Mouse (Mus musculus) heart, embryonic 15.5 days (tissue): Measurements from ENCODE around the gene Gm21969. TPM values are rescaled to one million over a fixed set of nuclear protein-coding genes. Genes with fewer than 3 reads are reported as not detected.

Source experiments
- ATAC-seq: fragments of 200-750 bp; cut with Nextera tagmentation; replicated peaks from 2 replicates; pipeline ENCODE4 v1.8.0; 2017; ENCODE audit warnings: low read depth, moderate TSS enrichment; ENCODE audit not compliant: insufficient number of reproducible peaks, insufficient read depth, low FRiP score
- H3K27ac ChIP-seq: fragments of 300-500 bp; sonication (generic); 2 replicates; pipeline ENCODE4 v1.5.1; 2015; ENCODE audit warnings: mild to moderate bottlenecking, inconsistent platforms
- H3K27me3 ChIP-seq: fragments of 300-500 bp; sonication (generic); 2 replicates; pipeline ENCODE4 v1.6.1; 2015; ENCODE audit warnings: inconsistent platforms
- H3K36me3 ChIP-seq: fragments of 300-500 bp; sonication (generic); 2 replicates; pipeline ENCODE4 v1.6.1; 2015; ENCODE audit warnings: mild to moderate bottlenecking, inconsistent platforms
- H3K4me1 ChIP-seq: fragments of 300-500 bp; sonication (generic); replicated peaks from 2 replicates; pipeline ENCODE4 v1.6.1; 2015; ENCODE audit warnings: inconsistent platforms
- H3K4me2 ChIP-seq: fragments of 300-500 bp; sonication (generic); 2 replicates; pipeline ENCODE4 v1.6.1; 2015; ENCODE audit warnings: inconsistent platforms, mild to moderate bottlenecking, moderate library complexity
- H3K4me3 ChIP-seq: fragments of 300-500 bp; sonication (generic); 2 replicates; pipeline ENCODE4 v1.5.1; 2015; ENCODE audit warnings: mild to moderate bottlenecking, inconsistent platforms
- H3K9ac ChIP-seq: fragments of 300-500 bp; sonication (generic); 2 replicates; pipeline ENCODE4 v1.6.1; 2015; ENCODE audit warnings: mild to moderate bottlenecking, inconsistent platforms
- H3K9me3 ChIP-seq: fragments of 300-500 bp; sonication (generic); replicated peaks from 2 replicates; pipeline ENCODE4 v1.6.1; 2016; ENCODE audit warnings: inconsistent platforms
- WGBS: fragments of 180-500 bp; shearing (Covaris S2); methylation state at CpG from one replicate; pipeline ENCODE4 v1.1.7; 2015; ENCODE audit warnings: mixed read lengths; 5-methylcytosine and 5-hydroxymethylcytosine counted together
- polyA plus RNA-seq: library from polyadenylated mRNA; unstranded; fragments of >200 nt; fragmentation: Nextera tagmentation; extraction: Ambion mirVana; gene quantifications from 2 replicates; pipeline ENCODE4 v1.2.1, GENCODE M21; 2015

The Gm21969 gene
- polyA plus RNA-seq, 1 experiment from 2014 or later = not detected

DNA sequence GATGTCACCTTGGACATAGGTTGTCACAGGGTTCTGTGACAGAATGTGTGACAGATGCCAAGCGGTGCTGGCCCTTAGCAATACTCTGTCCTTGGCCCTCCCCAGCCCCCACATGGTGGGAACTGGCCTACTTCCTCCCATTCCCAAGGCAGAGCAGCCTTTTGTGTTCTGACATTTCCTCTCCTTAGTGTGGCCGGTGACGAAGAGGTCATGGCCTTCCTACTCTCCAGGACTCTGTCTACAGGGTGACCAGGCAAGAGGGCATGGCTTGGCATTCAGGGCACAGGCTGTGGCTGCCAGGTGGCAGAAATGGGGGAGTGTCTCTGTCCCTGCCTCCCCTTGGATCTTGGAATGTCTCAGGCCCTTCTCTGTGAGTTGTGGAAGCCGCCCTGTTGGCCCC lies 15.6 kb upstream of the Gm21969 start:
- Histone ChIP-seq H3K27ac (peak overlapping the region; percentile 42), H3K27me3 (no peaks in the 10 kb centered on the region), H3K9me3 (no peaks in the 10 kb centered on the region), H3K4me1 (peaks cover 63% of the 10 kb centered on the region), H3K36me3 (no peaks in the 10 kb centered on the region), H3K4me3 (no peak overlapping the region), H3K9ac (no peak overlapping the region), H3K4me2 (no peak overlapping the region)
- peak; percentile 33; the same call in 1 of the 2 replicates for ATAC-seq
- 70% methylated on average over 4 of the region's 4 CpGs for WGBS

GRCm38 (mm10) chr4:139587773-139588172 lies 15.2 kb upstream of the Gm21969 start:
- peaks cover 58% of the 10 kb centered on the region for H3K4me1 ChIP-seq
- no peaks in the 10 kb centered on the region for H3K36me3 ChIP-seq
- no peak overlapping the region for H3K9ac ChIP-seq
- no peaks in the 10 kb centered on the region for H3K9me3 ChIP-seq
- no peaks in the 10 kb centered on the region for H3K27me3 ChIP-seq
- H3K4me2 ChIP-seq = no peak overlapping the region
- peak overlapping the region; percentile 42 for H3K27ac ChIP-seq
- 87% methylated on average over 4 of the region's 4 CpGs for WGBS
- no peak for ATAC-seq
- H3K4me3 ChIP-seq = no peak overlapping the region

DNA sequence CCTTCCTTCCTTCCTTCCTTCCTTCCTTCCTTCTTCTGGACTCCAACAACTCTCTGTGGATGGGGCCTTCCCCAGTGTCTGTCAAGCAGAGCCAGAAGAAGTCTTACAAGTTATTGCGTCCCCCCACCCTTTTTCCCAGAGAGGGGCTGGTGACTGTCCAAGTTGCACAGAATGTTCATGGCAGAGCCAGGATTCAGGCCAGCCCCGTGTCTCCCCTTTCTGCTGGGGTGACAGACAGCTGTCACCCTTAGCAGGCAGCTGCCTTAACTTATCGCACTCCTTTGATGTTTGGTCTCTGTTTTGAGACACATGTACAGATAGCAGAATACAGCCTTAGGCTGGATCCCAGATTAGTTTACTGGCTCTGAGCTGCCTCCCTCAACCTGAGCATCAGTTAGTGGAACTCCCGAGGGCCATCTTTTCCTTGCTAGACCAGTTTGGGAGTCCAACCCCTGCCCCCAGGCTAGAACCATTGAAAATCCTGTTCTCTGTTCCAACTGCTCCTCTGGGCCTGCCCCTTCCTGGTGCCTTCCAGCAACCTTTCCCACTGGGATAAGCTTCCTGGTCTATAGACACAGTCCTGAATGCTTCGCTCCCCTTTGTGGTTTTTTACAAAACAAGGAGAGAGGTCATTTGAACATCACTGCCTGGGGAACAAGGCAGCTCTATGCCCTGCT lies 13.5 kb upstream of the Gm21969 start:
- no peak overlapping the region for H3K4me3 ChIP-seq
- 58% methylated on average over 5 of the region's 5 CpGs for WGBS

GRCm38 (mm10) chr4:139590446-139590845 lies 12.5 kb upstream of the Gm21969 start:
- Histone ChIP-seq H3K9me3 (no peaks in the 10 kb centered on the region), H3K4me2 (no peak overlapping the region), H3K27me3 (no peaks in the 10 kb centered on the region), H3K4me1 (peaks cover 49% of the 10 kb centered on the region), H3K9ac (no peak overlapping the region), H3K4me3 (no peak overlapping the region), H3K27ac (no peak overlapping the region), H3K36me3 (no peaks in the 10 kb centered on the region)
- 53% methylated on average over 4 of the region's 4 CpGs for WGBS
- no peak for ATAC-seq

More for the DNA sequence above, 13.5 kb upstream of the Gm21969 start:
- no peak overlapping the region for H3K27ac ChIP-seq
- no peaks in the 10 kb centered on the region for H3K36me3 ChIP-seq
- H3K4me2 ChIP-seq = no peak overlapping the region
- H3K9ac ChIP-seq = no peak overlapping the region
- no peak for ATAC-seq
- no peaks in the 10 kb centered on the region for H3K27me3 ChIP-seq
- H3K4me1 ChIP-seq = peaks cover 48% of the 10 kb centered on the region
- no peaks in the 10 kb centered on the region for H3K9me3 ChIP-seq

DNA sequence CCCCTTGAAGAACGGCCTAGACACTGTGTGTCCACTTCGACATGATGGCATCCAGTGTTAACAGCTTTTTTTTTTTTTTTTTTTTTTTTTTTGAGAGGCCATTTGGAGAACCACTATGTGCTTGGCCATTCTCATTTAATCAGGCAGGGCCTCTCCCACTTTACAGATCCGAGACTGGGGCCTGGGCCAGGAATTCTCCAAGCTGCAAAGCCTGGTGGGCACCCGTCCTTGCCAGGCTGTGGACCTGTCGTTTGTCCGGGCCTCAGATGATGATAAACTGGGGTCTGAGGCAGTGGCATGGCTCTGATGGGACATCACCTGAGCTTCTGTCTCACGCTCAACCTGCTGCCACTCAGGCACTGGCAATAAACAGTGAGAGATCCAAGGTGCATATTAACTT lies 10.1 kb upstream of the Gm21969 start:
- no peak overlapping the region for H3K27ac ChIP-seq
- WGBS = 54% methylated on average over 7 of the region's 7 CpGs
- no peak overlapping the region for H3K4me2 ChIP-seq
- no peaks in the 10 kb centered on the region for H3K27me3 ChIP-seq
- no peak for ATAC-seq
- no peaks in the 10 kb centered on the region for H3K36me3 ChIP-seq
- peaks cover 53% of the 10 kb centered on the region for H3K4me1 ChIP-seq
- no peak overlapping the region for H3K4me3 ChIP-seq
- H3K9ac ChIP-seq = no peak overlapping the region
- no peaks in the 10 kb centered on the region for H3K9me3 ChIP-seq

DNA sequence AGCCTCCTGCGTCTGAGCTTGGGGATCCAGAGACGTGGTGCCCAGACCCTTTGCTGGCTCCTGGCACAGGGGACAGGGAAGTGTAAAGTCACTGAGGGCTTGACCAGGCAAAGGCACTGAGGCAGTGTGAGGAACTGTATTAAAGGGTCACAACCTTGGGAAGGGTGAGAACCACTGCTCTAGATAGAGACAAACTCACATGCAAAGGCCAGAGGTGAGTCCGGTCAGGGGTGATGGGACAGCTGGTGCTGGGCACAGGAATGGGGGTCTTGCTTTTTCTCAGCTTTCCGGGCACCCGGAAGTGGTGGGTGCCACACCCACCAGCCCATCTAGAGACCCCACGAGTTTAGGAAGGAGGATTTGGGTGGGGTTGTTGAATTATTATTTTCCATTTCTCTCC lies 9.6 kb upstream of the Gm21969 start:
- H3K4me3 ChIP-seq = no peak overlapping the region
- no peak overlapping the region for H3K27ac ChIP-seq
- H3K4me1 ChIP-seq = peaks cover 56% of the 10 kb centered on the region
- no peaks in the 10 kb centered on the region for H3K27me3 ChIP-seq
- no peak overlapping the region for H3K9ac ChIP-seq
- H3K4me2 ChIP-seq = no peak overlapping the region
- 70% methylated on average over 6 of the region's 6 CpGs for WGBS
- ATAC-seq = no peak
- H3K9me3 ChIP-seq = no peaks in the 10 kb centered on the region
- H3K36me3 ChIP-seq = no peaks in the 10 kb centered on the region

DNA sequence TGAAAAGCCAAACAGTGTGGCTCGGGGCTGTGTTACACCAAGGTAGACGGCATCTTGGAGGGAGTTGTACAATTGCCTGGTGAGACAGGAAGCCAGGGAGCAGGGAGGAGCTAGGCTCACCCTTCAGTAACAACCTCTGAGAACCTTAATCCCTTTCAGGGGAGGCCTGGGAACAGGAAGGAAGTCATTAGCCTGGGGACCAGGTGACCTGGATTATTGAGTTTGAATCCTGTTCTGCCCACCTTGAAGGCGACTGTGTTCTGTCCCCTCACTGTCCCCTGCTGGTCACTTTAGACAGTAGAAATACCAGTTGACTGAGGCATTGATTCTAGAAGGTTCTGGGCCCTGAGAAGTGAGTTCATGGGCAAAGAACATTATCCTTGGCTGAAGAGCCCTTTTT lies 8.9 kb upstream of the Gm21969 start:
- H3K27ac ChIP-seq = 0 out of 2 replicates have a peak overlapping the region, but pooled peaks have one; percentile 4
- peaks cover 63% of the 10 kb centered on the region for H3K4me1 ChIP-seq
- no peak overlapping the region for H3K4me3 ChIP-seq
- 66% methylated on average over 3 of the region's 3 CpGs for WGBS
- H3K9me3 ChIP-seq = no peaks in the 10 kb centered on the region
- no peaks in the 10 kb centered on the region for H3K27me3 ChIP-seq
- H3K9ac ChIP-seq = no peak overlapping the region
- no peak overlapping the region for H3K4me2 ChIP-seq
- H3K36me3 ChIP-seq = no peaks in the 10 kb centered on the region
- ATAC-seq = no peak

DNA sequence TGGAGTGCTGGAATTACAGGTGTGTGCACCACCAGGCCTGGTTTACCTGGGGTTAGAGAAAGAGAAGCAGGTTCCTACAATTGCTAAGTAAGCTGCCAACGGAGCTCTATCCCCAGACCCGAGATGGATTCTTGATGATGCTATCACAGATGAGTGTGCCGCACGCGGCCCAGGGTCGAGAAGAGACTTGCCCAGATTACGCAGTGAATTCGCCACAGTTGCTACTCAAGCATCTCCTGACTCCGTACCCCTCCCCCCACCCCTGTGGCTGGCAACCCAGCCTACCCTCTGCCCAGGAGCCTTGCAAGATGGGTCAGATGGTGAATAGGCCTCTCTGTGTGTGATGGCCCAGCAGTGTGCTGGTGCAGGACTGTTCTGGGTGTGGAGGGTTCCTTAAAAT lies 6.3 kb upstream of the Gm21969 start:
- WGBS = 48% methylated on average over 9 of the region's 9 CpGs
- no peaks in the 10 kb centered on the region for H3K36me3 ChIP-seq
- no peak overlapping the region for H3K4me2 ChIP-seq
- no peak for ATAC-seq
- no peaks in the 10 kb centered on the region for H3K27me3 ChIP-seq
- H3K9me3 ChIP-seq = no peaks in the 10 kb centered on the region
- peaks cover 77% of the 10 kb centered on the region for H3K4me1 ChIP-seq
- no peak overlapping the region for H3K4me3 ChIP-seq
- 0 out of 2 replicates have a peak overlapping the region, but pooled peaks have one; percentile 4 for H3K9ac ChIP-seq
- peak overlapping the region; percentile 93 for H3K27ac ChIP-seq

DNA sequence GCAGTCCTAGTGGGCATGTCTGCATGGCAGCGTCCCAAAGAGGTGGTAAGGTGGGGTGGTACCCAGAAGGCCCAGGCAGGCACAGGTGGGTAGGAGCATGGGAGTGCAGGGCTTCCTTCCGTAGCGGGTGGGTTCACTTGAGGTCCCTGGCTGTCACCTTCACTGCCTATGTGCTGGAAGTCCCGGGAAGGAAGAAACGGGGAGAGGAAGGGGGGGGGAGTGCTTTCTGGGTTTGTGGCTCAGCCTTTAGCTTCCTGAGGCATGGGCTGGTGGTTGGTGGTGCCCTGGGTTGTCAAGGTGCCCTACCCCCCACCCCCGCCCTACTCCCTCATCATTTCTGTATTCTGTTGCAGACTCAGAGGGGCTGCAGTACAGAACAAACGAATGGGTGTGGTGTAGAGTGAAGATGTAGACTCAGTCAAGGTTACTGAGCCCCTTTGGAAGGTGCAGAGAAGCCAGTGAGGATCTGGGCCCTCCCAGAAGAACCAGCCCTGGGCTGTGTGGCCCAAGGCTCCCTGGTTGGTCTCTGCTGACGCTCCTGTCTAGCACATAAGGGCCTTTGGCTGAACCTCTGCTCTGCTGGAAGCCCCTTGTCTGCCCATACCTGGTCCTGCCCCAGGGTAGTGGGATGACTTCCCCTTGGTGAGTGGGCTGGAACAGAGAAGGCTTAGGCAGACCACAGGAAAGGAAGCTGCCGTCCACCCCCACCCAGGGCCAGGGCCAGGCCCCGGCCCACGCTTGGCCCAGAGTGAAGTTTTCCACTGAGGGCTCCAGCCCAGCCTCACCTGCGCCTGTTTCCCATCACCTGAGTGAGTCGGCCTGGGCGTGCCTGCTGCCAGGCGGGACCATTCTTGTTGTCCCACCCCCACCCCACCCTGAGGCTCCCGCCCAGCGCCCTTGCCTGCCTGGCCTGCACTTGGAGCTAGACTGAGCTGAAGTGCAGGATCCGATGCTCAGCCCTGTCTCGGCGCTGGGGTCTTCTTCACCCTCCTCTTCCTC lies 5.4 kb upstream of the Gm21969 start:
- H3K9ac ChIP-seq = peak overlapping the region; percentile 31
- no peak for ATAC-seq
- peak overlapping the region; percentile 93 for H3K27ac ChIP-seq
- 46% methylated on average over 20 of the region's 20 CpGs for WGBS
- peaks cover 86% of the 10 kb centered on the region for H3K4me1 ChIP-seq
- H3K36me3 ChIP-seq = no peaks in the 10 kb centered on the region
- H3K4me2 ChIP-seq = peak overlapping the region; percentile 70
- no peaks in the 10 kb centered on the region for H3K9me3 ChIP-seq
- no peaks in the 10 kb centered on the region for H3K27me3 ChIP-seq
- no peak overlapping the region for H3K4me3 ChIP-seq

GRCm38 (mm10) chr4:139598356-139598755 lies 4.6 kb upstream of the Gm21969 start:
- H3K9ac ChIP-seq = peak overlapping the region; percentile 4; the same call in 1 of the 2 replicates
- peaks cover 91% of the 10 kb centered on the region for H3K4me1 ChIP-seq
- H3K27me3 ChIP-seq = no peaks in the 10 kb centered on the region
- peak overlapping the region; percentile 70 for H3K4me2 ChIP-seq
- WGBS = 11% methylated on average over 13 of the region's 13 CpGs
- H3K27ac ChIP-seq = peak overlapping the region; percentile 93
- peak overlapping the region; percentile 41 for H3K4me3 ChIP-seq
- ATAC-seq = no peak
- no peaks in the 10 kb centered on the region for H3K9me3 ChIP-seq
- no peaks in the 10 kb centered on the region for H3K36me3 ChIP-seq

DNA sequence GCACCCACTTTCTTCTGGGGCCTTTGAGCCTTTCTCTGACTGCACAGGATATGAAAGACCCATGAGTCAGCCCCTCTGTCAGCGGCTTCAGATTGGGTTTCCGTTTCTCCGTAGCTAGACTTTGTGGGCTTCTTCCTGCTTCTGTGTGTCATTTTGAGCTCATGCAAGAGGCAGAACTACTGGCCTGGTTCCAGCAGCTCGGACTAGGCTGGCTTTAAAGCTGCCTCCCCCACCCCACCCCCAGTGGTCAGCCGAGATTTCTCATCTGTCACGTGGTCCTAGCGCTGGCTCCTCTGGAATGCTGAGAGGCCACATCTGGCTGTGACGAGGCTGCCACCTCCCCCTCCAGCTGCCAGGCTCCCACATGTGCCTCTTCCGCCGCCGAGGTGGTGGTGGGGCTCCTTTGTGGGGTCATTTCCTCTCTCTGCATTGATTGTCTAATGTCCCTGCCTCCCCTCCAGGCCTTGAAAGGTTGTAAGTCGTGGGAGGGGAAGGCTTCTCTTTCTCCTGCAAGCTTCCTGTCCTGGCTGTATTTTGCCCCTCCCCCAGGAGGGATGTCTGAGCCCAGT lies 4.0 kb upstream of the Gm21969 start:
- H3K36me3 ChIP-seq = no peaks in the 10 kb centered on the region
- H3K4me2 ChIP-seq = peak overlapping the region; percentile 70
- H3K27me3 ChIP-seq = no peaks in the 10 kb centered on the region
- no peaks in the 10 kb centered on the region for H3K9me3 ChIP-seq
- peak overlapping the region; percentile 93 for H3K27ac ChIP-seq
- H3K9ac ChIP-seq = peak overlapping the region; percentile 41
- peak; percentile 80 for ATAC-seq
- WGBS = 0% methylated on average over 12 of the region's 12 CpGs
- peaks cover 90% of the 10 kb centered on the region for H3K4me1 ChIP-seq
- peak overlapping the region; percentile 41 for H3K4me3 ChIP-seq
